Mouse (Mus musculus) MEL (cell line): ENCODE data around the gene Cxcl12.

Experiments
- E2F4 ChIP-seq: IDR thresholded peaks from 2 replicates; pipeline ENCODE4 v1.6.1; 2011; ENCODE audit warnings: low read depth, low read length, improper control_type of control experiment, borderline replicate concordance
- EP300 ChIP-seq, 2 experiments: IDR thresholded peaks; 2 replicates each; pipeline ENCODE4 v1.6.1; 2011; ENCODE audit warnings: improper control_type of control experiment in 2 of 2, low read length in 2 of 2, low read depth in 1 of 2, mild to moderate bottlenecking in 1 of 2
- MAX ChIP-seq: IDR thresholded peaks from 2 replicates; pipeline ENCODE4 v1.6.1; 2011; ENCODE audit warnings: low read length, improper control_type of control experiment
- POLR2A ChIP-seq, 2 experiments: IDR thresholded peaks; 2 replicates each; pipeline ENCODE4 v1.6.1; 2011 to 2012; ENCODE audit warnings: low read length in 2 of 2, mild to moderate bottlenecking in 2 of 2, control low read depth in 1 of 2, improper control_type of control experiment in 1 of 2, low read depth in 1 of 2, moderate library complexity in 1 of 2; ENCODE audit not compliant: control insufficient read depth in 1 of 2, insufficient read depth in 1 of 2, poor library complexity in 1 of 2
- SMC3 ChIP-seq: IDR thresholded peaks from 2 replicates; pipeline ENCODE4 v1.6.1; 2011; ENCODE audit warnings: low read depth, low read length, improper control_type of control experiment
- USF1 ChIP-seq: IDR thresholded peaks from 2 replicates; pipeline ENCODE4 v1.6.1; 2014; ENCODE audit warnings: low read depth, mild to moderate bottlenecking, inconsistent platforms, low read length, improper control_type of control experiment, moderate library complexity
- ZMIZ1 ChIP-seq: IDR thresholded peaks from 2 replicates; pipeline ENCODE4 v1.6.1; 2012; ENCODE audit warnings: low read depth, mild to moderate bottlenecking, inconsistent platforms, low read length, improper control_type of control experiment, moderate library complexity

DNA sequence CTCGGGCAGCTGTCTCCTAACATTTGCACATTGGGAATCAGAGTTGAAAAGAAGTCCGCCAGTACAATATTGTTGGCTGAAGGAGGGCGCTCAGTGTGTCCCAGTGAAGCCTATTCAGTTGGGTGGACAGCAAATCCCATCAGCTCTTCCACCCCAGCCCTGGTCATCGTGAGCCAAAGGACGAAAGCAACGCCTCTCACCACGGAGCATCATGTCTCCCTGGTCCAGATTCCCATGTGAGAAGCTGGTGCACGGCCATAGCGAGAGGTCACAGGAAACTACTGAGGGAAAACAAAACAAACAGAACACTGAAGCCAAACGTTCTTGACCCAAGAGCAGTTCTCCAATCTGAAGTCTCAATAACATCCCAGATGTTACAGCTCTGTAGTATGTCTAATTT, 21.4 kb upstream of the Cxcl12 start:
- no peak for TF ChIP-seq SMC3
- TF ChIP-seq USF1 = no peak
- no peak for TF ChIP-seq ZMIZ1
- no peak for TF ChIP-seq MAX
- no peak for TF ChIP-seq POLR2A (IDR thresholded peaks at IDR 0.05; ENCODE audit: control insufficient read depth in 1 of 2, insufficient read depth in 1 of 2, low read depth in 1 of 2, low read length in 2 of 2, poor library complexity in 1 of 2)
- TF ChIP-seq E2F4 = no peak
- TF ChIP-seq EP300 (IDR thresholded peaks at IDR 0.05; ENCODE audit: low read depth in 1 of 2, low read length in 2 of 2) = no peak
